Mouse (Mus musculus) MEL (cell line): ENCODE data around the gene Atp11b.

Experiments used
- CHD2 ChIP-seq: IDR thresholded peaks from 2 replicates; pipeline ENCODE4 v1.6.1; 2011; ENCODE audit warnings: low read length, improper control_type of control experiment
- MAFK ChIP-seq: IDR thresholded peaks from 2 replicates; pipeline ENCODE4 v1.6.1; 2011; ENCODE audit warnings: low read depth, mild to moderate bottlenecking, low read length, improper control_type of control experiment, borderline replicate concordance
- TAL1 ChIP-seq: IDR thresholded peaks from 2 replicates; pipeline ENCODE4 v1.6.1; 2012; ENCODE audit warnings: mild to moderate bottlenecking, inconsistent platforms, low read length, moderate library complexity, mixed read lengths
- ZKSCAN1 ChIP-seq: IDR thresholded peaks from 2 replicates; pipeline ENCODE4 v1.6.1; 2012; ENCODE audit warnings: low read depth, mild to moderate bottlenecking, inconsistent platforms, low read length, improper control_type of control experiment, moderate library complexity

- TF ChIP-seq MAFK (no peak), CHD2 (no peak), ZKSCAN1 (no peak), TAL1 (no peak)
These were observed 32.0 kb upstream of the Atp11b start for GRCm38 (mm10) chr3:35721818-35722446.
